Mouse (Mus musculus): ENCODE data around the gene Asl. TPM values are rescaled to one million over a fixed set of nuclear protein-coding genes. Genes with fewer than 3 reads are reported as not detected.

The Asl gene
- polyA plus RNA-seq, 1 experiment = 27.3 TPM

DNA sequence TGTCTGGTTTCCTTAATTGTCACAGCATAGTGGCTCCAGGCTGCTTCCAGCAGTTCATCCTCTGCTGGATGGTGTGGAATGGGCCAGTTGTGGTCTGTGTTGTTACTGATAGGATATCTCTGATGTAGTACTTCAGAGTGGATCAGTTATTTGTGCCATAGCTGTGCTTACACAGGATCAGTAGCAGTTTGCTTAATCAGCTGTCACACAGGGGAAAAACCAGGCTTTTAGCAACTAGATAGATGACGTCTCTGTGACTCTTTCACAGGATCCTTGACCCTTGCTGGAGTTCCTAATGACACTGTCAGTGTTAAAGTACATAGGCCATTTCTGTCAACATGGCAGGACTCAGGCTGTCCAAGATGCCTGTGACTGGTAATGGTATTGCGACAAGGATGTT, 4.8 kb upstream of the Asl start:
- Histone ChIP-seq H3K4me3 (replicated peaks; ENCODE audit: extremely low read depth, low read depth, low read length) (no peak overlapping the region), H3K4me1 (ENCODE audit: control insufficient read depth, insufficient read depth, low read length) (peaks cover 3% of the 10 kb centered on the region; the same call in 1 of the 2 replicates)
- 72% methylated on average over 2 of the region's 2 CpGs for WGBS
- DNase-seq = no peak
- no peak for TF ChIP-seq POLR2A (IDR thresholded peaks at IDR 0.05; ENCODE audit: borderline replicate concordance, extremely low read depth, low read depth, low read length)
- no peak for TF ChIP-seq CTCF (IDR thresholded peaks at IDR 0.05; ENCODE audit: insufficient read depth, low read length)

DNA sequence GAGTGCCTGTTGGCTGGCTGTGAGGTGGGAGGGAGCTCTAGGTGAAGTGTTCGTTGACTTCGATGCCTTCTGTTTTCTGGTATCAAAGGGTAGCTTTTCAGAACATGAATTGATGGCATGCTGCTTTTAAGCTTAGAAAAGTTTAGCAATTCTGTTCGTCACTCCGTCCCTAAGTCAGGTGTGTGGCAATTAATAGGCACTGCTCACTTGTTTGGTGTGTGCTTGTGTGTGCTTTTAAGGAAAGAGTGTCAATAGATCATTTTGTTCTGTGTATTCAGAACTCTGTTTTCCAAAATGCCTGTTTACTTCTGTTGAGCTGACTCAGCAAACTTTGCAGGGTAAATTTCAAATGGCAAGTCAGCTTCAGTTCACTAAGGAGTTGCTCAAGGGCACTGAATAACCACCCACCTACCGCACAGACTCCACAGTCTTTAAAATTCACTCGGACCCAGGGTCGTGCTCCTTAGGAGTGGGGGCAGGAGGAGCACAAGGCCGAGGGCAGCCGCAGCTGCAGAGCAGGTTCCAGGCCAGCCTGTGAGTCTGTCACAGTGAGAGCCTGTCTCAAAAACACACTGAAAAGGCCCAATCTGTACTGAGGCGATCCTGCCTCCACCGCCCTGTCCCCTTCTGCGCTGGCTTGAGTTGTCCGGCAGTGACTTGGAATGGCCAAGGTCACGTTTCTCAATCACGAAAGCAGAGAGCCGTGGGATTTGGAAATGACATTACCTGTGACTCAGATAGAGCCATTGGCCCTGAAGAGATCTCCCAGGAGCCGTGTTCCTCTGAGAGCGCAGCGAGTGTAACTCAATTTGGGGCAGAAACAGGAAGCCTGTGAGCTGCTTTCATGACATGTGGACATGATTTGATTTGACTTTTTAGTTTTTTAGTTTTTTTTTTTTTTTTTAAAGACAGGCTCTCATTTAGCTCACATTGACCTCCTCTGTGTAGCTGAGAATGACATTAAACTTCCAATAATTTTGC, 2.7 kb upstream of the Asl start:
- no peak overlapping the region for H3K4me3 ChIP-seq (replicated peaks; ENCODE audit: extremely low read depth, low read depth, low read length)
- TF ChIP-seq POLR2A (IDR thresholded peaks at IDR 0.05; ENCODE audit: borderline replicate concordance, extremely low read depth, low read depth, low read length) (no peak), CTCF (IDR thresholded peaks at IDR 0.05; ENCODE audit: insufficient read depth, low read length) (no peak)
- DNase-seq = no peak
- peaks cover 3% of the 10 kb centered on the region; the same call in 1 of the 2 replicates for H3K4me1 ChIP-seq (ENCODE audit: control insufficient read depth, insufficient read depth, low read length)
- 91% methylated on average over 19 of the region's 19 CpGs for WGBS

DNA sequence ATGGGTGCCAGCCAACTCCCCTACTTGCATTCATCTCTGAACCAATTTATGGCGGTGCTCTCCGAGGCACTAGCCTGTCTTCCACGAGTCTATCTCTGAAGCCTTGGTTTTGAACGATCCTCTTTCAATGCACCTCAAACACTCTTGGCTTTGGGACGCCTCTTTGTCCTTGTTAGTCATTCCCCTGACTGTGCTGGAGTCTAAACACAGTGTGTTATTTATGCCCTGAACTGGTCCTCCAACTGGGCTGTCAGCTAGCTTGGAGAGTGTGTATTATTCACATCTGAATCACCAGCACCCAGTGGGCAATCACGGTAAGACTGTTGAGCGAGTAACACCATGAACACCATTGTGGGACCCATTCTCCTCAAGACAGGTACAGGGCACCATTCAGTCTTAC, 1.4 kb downstream of the Asl start:
- DNase-seq = no peak
- Histone ChIP-seq H3K4me3 (replicated peaks; ENCODE audit: extremely low read depth, low read depth, low read length) (no peak overlapping the region), H3K4me1 (ENCODE audit: control insufficient read depth, insufficient read depth, low read length) (peaks cover 3% of the 10 kb centered on the region; the same call in 1 of the 2 replicates)
- WGBS = 72% methylated on average over 7 of the region's 7 CpGs
- TF ChIP-seq POLR2A (IDR thresholded peaks at IDR 0.05; ENCODE audit: borderline replicate concordance, extremely low read depth, low read depth, low read length) (no peak), CTCF (IDR thresholded peaks at IDR 0.05; ENCODE audit: insufficient read depth, low read length) (no peak)

DNA sequence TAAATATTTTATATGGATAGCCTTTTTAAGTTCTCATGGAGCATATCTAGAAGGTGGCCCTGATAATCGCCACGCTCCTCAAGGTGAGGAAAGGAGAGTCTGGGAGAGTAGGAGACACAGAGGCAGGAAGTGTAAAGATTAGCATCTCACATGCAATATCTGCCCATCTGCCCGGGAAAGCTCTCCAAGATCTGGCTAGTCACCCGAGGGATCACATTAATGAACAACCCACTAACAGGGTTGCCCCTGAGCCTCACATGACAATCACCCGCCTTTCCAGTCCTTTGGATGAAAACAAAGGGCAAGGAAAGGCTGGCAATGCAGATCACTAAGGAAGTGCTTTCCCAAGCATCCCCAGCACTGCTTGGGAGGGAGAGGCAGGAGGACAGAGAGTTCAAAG, 1.9 kb downstream of the Asl start:
- Histone ChIP-seq H3K4me3 (replicated peaks; ENCODE audit: extremely low read depth, low read depth, low read length) (no peak overlapping the region), H3K4me1 (ENCODE audit: control insufficient read depth, insufficient read depth, low read length) (peaks cover 3% of the 10 kb centered on the region; the same call in 1 of the 2 replicates)
- TF ChIP-seq CTCF (IDR thresholded peaks at IDR 0.05; ENCODE audit: insufficient read depth, low read length) = no peak
- no peak for TF ChIP-seq POLR2A (IDR thresholded peaks at IDR 0.05; ENCODE audit: borderline replicate concordance, extremely low read depth, low read depth, low read length)
- DNase-seq = no peak
- 61% methylated on average over 5 of the region's 5 CpGs for WGBS

DNA sequence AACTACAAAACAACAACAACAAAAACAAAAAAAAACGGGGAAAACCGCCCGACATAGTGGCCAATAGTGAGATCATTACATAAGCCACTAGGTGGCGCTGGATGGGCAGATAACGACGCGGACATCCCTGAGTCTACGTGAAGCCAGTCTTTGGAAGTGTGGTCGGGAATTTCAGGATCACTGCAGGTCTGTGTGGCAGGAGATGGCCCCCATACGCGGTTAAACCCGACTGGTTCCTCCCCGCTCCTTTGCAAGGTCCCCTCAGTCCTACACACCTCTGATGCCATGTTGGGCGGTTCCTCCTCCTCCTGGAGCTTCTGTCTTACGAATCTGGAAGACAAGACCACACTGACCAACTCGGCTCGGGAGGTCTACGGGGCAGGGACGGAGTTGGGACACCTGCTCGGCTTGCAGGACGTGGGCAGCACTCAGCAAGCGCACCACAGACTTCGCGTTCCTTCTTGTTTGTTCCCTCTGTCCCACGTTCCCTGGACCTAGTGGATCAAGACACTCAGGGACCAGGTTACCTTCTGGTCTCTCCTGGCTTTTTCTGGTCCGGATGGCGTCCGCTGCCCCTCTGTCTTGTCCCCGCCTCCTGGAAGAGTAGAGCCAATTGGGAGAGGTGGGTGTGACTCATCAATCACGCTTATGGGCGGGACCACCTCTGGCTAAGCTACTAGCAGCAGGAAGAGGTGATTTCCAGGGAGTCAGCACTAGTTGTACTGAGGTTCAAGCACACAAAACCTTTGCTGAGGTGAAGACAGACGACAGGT, 5.1 kb downstream of the Asl start:
- Histone ChIP-seq H3K4me3 (replicated peaks; ENCODE audit: extremely low read depth, low read depth, low read length) (peak overlapping the region; percentile 70), H3K4me1 (ENCODE audit: control insufficient read depth, insufficient read depth, low read length) (no peaks in the 10 kb centered on the region)
- TF ChIP-seq POLR2A (IDR thresholded peaks at IDR 0.05; ENCODE audit: borderline replicate concordance, extremely low read depth, low read depth, low read length) (peak; percentile 43; the same call in 1 of the 2 replicates), CTCF (IDR thresholded peaks at IDR 0.05; ENCODE audit: insufficient read depth, low read length) (peak; percentile 82)
- WGBS = 0% methylated on average over 32 of the region's 32 CpGs
- peak; percentile 87 for DNase-seq

DNA sequence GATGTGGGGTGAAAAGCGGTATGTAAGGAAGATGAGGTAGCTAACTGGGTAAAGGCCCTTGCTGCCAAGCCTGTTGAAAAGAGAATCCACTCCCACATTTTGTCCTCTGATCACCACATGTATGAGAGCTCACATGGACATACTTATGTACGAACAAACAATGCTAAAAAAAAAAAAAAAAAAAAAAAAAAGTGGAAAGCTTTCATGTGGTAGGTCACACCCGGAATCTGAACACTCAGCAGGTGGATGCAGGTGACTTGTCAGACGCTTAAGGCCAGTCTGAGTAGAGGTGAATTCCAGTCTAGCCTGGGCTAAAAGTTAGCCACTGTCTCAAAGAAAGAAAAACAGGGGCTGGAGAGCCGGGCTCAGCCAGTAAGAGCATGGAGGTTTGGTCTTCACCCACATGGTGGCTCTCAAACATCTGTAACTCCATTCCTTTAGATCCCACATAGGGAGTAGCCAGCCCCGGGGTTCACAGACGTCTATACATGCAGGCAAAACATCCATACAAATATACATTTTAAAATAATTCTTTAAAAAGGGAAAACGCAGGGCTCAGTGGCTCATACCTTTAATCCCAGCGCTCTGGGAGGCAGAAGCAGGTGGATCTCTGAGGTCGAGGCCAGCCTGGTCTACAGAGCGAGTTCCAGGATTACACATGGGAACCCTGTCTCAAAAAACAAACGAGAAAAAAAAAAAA, 5.8 kb downstream of the Asl start:
- no peaks in the 10 kb centered on the region for H3K4me1 ChIP-seq (ENCODE audit: control insufficient read depth, insufficient read depth, low read length)
- no peak overlapping the region for H3K4me3 ChIP-seq (replicated peaks; ENCODE audit: extremely low read depth, low read depth, low read length)
- TF ChIP-seq POLR2A (IDR thresholded peaks at IDR 0.05; ENCODE audit: borderline replicate concordance, extremely low read depth, low read depth, low read length) = no peak
- no peak for TF ChIP-seq CTCF (IDR thresholded peaks at IDR 0.05; ENCODE audit: insufficient read depth, low read length)
- DNase-seq = no peak
- WGBS = 34% methylated on average over 12 of the region's 12 CpGs

DNA sequence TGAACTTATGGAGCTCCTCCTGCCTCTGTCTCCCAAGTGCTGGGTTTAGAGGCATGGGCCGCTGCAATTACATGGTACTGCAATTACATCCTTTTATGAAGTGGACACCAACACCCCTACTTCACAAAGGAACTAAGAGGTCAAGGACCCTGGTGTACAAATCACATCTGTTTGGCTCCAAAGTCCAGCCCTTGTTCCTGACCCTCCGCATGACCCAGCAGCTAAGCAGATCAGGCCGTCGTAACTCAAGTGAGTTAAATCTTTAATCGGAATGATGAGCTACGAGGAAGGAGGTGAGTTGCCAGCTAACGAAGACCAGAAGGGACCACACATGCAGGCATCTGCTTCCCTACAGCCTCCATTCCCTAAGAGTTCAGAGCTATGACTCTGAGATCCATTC, 6.7 kb downstream of the Asl start:
- TF ChIP-seq CTCF (IDR thresholded peaks at IDR 0.05; ENCODE audit: insufficient read depth, low read length) (no peak), POLR2A (IDR thresholded peaks at IDR 0.05; ENCODE audit: borderline replicate concordance, extremely low read depth, low read depth, low read length) (no peak)
- H3K4me3 ChIP-seq (replicated peaks; ENCODE audit: extremely low read depth, low read depth, low read length) = no peak overlapping the region
- H3K4me1 ChIP-seq (ENCODE audit: control insufficient read depth, insufficient read depth, low read length) = no peaks in the 10 kb centered on the region
- no peak for DNase-seq
- 86% methylated on average over 7 of the region's 7 CpGs for WGBS

DNA sequence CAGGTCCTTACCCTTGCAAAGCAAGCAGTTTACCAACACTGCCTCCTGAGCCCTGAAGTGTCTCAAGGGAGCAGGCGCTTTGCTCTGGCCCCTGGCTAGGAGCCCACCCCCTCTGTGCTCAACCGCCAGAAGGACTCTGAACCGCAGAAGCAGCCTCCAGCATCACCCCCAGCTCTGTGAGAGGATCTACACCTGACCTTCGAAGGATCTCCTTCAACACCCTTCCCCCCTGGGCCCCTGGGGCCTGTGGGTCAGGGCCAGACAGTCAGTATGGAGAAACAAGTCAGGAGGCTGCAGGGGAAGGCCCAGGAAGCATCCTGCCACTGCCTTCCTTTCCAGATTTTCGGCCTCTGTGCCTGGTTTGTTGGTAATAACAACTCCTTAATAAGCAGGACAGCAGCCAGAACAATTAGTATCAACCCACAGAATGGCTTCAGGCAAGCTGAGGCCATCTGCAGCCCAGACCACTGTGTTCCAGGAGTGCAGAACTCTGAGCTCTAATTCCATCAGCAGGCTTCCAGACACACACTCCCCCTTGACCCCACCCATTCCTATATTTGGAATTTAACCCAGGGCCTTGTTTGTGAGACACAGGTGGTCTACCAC, 7.6 kb downstream of the Asl start:
- TF ChIP-seq CTCF (IDR thresholded peaks at IDR 0.05; ENCODE audit: insufficient read depth, low read length) (no peak), POLR2A (IDR thresholded peaks at IDR 0.05; ENCODE audit: borderline replicate concordance, extremely low read depth, low read depth, low read length) (no peak)
- no peak for DNase-seq
- 70% methylated on average over 5 of the region's 5 CpGs for WGBS
- no peak overlapping the region for H3K4me3 ChIP-seq (replicated peaks; ENCODE audit: extremely low read depth, low read depth, low read length)
- no peaks in the 10 kb centered on the region for H3K4me1 ChIP-seq (ENCODE audit: control insufficient read depth, insufficient read depth, low read length)

DNA sequence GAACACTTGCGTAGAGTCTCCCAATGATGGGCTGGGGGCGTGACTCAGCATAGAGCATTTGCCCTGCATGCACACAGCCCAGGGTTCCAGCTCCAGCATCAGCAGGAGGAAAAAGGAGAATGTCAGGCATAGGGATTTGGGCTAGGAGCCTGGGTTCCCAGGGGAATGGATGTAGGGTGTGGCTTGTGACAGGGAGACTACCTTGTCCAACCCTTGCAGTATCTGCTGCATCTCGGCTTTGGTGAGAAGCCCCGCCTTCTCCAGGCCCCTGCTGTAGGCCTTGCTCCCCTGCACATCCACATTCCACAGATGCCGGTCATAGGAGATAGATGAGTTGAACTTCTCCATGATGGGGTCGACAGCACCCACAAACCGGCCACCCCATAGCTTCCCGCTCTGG, 9.6 kb downstream of the Asl start:
- H3K4me3 ChIP-seq (replicated peaks; ENCODE audit: extremely low read depth, low read depth, low read length) = no peak overlapping the region
- DNase-seq = no peak
- whole genome bisulfite sequencing = 67% methylated on average over 8 of the region's 8 CpGs
- TF ChIP-seq POLR2A (IDR thresholded peaks at IDR 0.05; ENCODE audit: borderline replicate concordance, extremely low read depth, low read depth, low read length) (no peak), CTCF (IDR thresholded peaks at IDR 0.05; ENCODE audit: insufficient read depth, low read length) (no peak)
- no peaks in the 10 kb centered on the region for H3K4me1 ChIP-seq (ENCODE audit: control insufficient read depth, insufficient read depth, low read length)

All from lung, adult 2 months (tissue).